Mouse (Mus musculus) layer of hippocampus, adult 2 months (tissue): ENCODE measurements around the gene Memo1. TPM values are rescaled to one million over a fixed set of nuclear protein-coding genes. Genes with fewer than 3 reads are reported as not detected.
"Not testable (repeated sequence)": the region's sequence is repeated elsewhere in the genome, so short reads cannot be mapped to it uniquely, and the experiment has no call there.

Source experiments
- DNase-seq, 2 experiments: peaks; one replicate each; pipeline ENCODE4 v3.0.0; 2022; ENCODE audit warnings: low spot score in 2 of 2
- H3K27ac ChIP-seq: fragments of 200-600 bp; 2 replicates; pipeline ENCODE4 v1.8.1; 2022
- H3K4me3 ChIP-seq: fragments of 200-600 bp; 2 replicates; pipeline ENCODE4 v1.8.1; 2022; ENCODE audit warnings: mild to moderate bottlenecking
- CTCF ChIP-seq: fragments of 200-600 bp; conservative IDR thresholded peaks from 2 replicates; pipeline ENCODE4 v1.8.1; 2022; ENCODE audit warnings: antibody characterized with exemption, mild to moderate bottlenecking, moderate library complexity
- long read RNA-seq, 2 experiments: library from polyadenylated mRNA; stranded (forward); transcript quantifications; one replicate each; pipeline ENCODE4 v2.0.0; 2021; ENCODE audit warnings: borderline mapping rate in 2 of 2
- total RNA-seq, 2 experiments: library from RNA; stranded (reverse); gene quantifications; 2 replicates each; pipeline ENCODE4 v1.2.3; 2021

Memo1 gene
- total RNA-seq = 10 to 100 TPM; 50.5 to 52.3 TPM
- long read RNA-seq, experiment 1, partial matches to known transcripts = 0 of 9 reads
- long read RNA-seq, experiment 1, other reads (novel, unspliced or antisense) = 7 of 9 reads
- long read RNA-seq, experiment 2, partial matches to known transcripts = 0 of 5 reads
- long read RNA-seq, experiment 2, other reads (novel, unspliced or antisense) = 4 of 5 reads

DNA sequence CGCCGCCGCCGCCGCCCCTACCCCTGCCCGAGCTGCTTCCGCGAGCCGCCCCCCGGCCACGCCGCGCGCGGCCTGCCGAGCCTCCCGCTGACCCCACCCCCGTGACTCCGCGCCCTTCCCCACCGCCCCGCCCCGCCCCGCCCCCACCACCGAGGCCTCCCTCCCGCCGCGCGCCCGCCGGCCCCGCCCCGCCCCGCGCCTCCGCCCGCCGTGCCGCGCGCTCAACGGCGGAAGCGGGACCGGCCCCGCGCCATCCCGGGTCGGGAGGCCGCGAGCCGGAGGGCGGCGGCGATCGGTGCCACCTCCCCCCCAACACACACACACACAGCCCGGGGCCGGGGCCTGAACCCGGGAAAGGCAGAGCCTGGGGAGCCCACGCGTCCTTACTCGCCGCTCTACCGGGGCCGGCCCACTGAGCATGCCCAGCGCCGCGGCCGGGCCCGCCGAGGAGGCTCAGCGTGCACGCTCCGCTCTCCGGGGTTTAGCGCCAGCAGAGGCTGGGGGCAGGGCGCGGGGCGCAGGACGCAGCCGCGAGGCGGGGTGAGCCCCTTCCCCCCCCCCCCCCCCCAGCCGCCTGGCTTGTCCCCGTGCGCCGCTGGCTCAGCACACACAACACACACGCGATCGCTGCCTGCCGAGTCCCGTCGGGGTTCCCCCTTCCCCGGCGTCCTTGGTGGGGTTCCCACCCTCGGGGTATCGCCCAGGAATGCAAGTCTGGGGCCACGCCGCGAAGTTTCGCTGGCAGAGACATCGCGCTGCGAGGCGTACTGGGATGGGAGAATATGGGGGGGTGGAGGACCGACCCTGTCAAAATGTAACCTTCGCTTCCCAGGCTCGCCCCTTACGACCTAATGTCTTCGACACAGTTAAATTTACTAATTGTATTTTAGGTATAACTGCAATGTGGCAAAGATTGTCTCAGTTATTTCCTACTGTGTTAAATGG, at the start of gene Memo1:
TSS of gene Memo1 (minus strand) at position 496 of the 945 bp plus-strand sequence.
- Histone ChIP-seq H3K4me3 (peak within 1 kb of the TSS; percentile 89), H3K27ac (peak within 1 kb of the TSS; percentile 99)
- TF ChIP-seq CTCF = no peak
- DNase-seq = peak; percentile 79 to 85

DNA sequence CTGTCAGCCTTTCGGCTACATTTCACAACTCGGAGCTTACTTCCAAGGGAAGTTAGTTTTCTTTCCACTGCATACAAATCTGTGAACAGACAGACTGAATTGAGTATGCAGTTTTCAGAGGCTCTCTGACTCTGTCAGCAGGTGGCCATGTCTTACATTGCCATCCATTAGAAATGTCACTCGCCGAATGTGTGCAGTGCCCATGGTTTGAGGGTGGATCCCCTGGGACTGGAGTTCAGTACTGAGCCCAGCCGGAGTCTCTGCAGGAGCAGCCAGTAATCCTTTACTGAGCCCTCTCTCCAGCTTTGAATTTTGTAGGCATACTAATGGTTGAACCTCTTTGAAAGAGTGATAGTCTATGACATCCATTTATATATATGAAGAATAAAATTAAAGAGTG, 45.8 kb upstream of the Memo1 start:
- no peak for TF ChIP-seq CTCF
- H3K27ac ChIP-seq = no peak overlapping the region
- no peak for DNase-seq
- peak overlapping the region; percentile 85; the same call in 1 of the 2 replicates for H3K4me3 ChIP-seq

DNA sequence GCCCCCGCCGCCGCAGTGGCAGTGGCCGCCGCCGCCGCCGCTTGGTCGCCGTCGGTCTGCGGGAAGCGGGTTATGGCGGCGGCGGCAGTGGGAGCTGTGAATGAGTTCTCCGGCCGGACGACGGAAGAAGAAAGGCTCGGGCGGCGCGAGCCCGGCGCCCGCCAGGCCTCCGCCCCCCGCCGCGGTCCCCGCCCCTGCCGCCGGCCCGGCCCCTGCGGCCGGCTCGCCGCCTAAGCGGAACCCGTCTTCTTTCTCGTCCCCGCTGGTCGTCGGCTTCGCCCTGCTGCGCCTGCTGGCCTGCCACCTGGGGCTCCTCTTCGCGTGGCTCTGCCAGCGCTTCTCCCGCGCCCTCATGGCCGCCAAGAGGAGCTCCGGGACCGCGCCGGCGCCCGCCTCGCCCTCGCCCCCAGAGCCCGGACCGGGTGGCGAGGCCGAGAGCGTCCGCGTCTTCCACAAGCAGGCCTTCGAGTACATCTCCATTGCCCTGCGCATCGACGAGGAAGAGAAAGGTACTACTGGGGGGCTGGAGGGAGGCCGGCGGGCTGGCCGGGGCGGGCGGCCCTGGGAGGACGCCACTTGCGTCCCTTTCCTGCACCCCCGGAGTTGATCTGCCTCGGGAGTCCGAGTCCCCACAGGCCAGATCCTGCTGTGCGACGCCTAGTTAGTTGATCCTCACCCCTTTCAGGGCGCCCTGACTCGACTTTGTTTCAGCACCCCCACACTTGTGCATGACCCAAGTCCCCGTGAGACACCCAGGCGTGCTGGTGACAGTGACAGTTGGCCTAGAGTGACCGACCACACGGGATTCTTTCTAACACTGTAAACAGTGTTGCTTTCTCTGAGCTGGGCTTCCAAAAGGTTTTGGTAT, 43.9 kb upstream of the Memo1 start, which contains the start of gene Spast:
TSS of gene Spast (plus strand) at position 51 of the 868 bp plus-strand sequence.
- peak within 1 kb of the TSS; percentile 94 for H3K27ac ChIP-seq
- TF ChIP-seq CTCF = no peak

DNA sequence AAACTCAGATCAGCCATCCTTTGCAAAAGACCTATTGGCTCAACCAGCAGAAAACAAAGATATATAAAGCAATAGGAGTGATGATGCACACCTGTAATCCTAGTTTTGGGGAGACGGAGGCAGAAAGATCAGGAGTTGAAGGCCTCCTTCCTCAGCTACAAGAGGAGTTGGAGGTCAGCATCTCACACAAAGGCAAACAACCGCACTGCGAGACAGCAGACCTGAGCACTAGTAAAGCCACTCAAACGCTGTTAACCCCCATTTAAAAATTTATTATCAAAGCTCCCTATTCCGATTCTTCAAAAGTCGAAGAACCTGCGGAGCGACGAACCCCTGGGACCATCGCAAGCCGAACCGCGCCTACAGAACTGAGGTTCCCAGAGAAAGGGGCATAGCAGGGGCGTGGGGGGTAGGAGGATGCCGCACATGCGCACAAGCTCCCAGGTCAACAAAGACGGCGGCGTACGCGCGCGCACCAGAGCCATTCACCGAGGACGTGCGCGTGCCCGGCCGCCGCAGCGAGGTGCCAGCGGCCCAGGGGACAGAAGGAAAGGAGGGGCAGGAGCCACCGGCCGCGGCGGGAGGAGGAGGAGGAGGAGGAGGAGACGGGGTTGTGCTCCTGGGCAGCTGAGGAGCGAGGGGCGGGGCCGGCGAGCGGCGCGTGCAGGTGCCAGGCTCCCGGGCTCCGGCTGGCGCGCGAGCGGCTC, 43.1 kb upstream of the Memo1 start:
- peak; percentile 94 to 96 for DNase-seq
- TF ChIP-seq CTCF = no peak
- peak overlapping the region; percentile 85 for H3K4me3 ChIP-seq
- peak overlapping the region; percentile 94 for H3K27ac ChIP-seq

More for the DNA sequence above, 43.9 kb upstream of the Memo1 start, which contains the start of gene Spast:
- H3K4me3 ChIP-seq = peak within 1 kb of the TSS; percentile 85
- peak; percentile 50 to 63 for DNase-seq

DNA sequence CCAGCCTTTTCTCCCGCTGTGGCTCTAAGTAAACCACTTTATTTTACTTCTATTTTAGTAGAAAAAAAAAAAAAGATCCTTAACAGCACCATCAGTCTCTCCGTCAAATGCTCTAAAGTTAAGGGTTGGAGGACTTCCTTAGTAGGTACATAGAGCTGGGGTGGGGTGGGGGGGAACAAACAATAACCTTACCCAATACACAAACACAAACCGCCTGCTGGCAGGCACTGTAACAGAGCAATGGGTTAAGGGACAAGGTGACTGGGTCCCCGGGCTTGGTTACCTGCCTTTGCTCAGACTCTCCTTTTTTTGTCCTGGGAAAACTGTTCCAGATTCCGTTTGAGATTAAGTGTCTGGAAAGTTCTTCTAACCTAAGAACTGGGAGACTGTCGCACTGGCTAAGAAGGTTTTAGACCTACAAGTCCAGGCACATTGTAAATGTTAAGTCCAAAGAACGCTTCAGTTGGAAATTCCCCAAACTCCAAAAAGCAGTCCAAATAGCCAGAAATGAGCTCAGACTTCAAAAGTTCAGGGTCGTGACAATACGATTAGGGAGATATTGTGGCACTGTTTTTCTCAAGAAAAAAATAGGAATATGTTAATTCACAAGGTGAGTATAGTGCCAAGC, 35.8 kb upstream of the Memo1 start:
- Histone ChIP-seq H3K27ac (no peak overlapping the region), H3K4me3 (no peak overlapping the region)
- no peak for TF ChIP-seq CTCF
- no peak for DNase-seq

DNA sequence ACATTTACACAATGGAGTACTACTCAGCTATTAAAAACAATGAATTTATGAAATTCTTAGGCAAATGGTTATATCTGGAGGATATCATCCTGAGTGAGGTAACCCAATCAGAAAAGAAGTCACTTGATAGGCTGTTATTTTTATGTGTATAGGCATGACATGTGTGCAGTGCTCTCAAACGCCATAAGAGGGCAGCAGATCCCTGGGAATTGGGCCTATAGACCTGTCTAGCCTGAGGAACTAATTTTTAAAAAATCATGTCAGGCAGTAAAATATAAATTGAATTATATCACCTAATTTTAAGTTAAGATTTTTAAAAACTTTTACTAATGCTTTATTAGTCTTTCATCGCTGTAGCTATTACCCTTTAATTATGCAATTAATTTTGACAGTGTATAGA, 32.8 kb upstream of the Memo1 start:
- DNase-seq = peak; percentile 13 to 39
- peak; percentile 77 for TF ChIP-seq CTCF
- H3K4me3 ChIP-seq, H3K27ac ChIP-seq: not testable (repeated sequence)

DNA sequence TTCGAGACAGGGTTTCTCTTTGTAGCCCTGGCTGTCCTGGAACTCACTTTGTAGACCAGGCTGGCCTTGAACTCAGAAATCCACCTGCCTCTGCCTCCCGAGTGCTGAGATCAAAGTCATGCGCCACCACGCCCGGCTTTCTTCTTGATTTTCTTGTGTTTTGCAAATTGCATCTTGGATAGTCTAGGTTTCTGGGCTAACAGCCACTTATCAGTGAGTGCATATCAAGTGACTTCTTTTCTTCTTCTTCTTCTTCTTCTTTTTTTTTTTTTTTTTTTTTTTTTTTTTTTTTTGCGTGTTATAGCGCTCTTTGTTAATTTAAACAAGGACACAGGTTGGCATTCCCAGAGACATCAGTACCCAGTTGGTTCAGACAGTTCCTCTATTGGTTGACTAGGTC, 31.9 kb upstream of the Memo1 start:
- H3K4me3 ChIP-seq = not testable (repeated sequence)

DNA sequence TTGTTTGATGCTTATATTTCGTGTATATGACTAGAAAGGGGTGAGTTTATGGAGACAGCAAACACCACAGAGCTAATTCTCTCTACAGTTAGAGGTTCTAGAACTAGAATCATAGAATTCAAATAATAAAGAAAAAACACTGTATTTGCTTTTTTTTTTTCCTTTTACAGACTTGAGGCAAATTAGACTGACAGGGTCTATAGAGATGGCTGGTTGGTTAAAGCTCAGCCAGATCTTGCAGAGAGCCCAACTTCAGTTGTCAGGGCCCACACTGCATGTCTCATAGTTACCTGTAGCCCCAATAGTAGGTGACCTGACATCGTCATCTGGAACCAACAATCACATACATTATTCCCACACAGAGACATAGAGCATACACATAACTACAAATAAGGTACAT, 28.5 kb upstream of the Memo1 start, which contains the start of gene Dpy30:
TSS of gene Dpy30 (minus strand) at position 101 of the 400 bp plus-strand sequence.
- TF ChIP-seq CTCF = no peak
- Histone ChIP-seq H3K27ac (no peak within 1 kb of the TSS), H3K4me3 (no peak within 1 kb of the TSS)
- no peak for DNase-seq

More for the DNA sequence above, 31.9 kb upstream of the Memo1 start:
- DNase-seq, H3K27ac ChIP-seq: not testable (repeated sequence)

DNA sequence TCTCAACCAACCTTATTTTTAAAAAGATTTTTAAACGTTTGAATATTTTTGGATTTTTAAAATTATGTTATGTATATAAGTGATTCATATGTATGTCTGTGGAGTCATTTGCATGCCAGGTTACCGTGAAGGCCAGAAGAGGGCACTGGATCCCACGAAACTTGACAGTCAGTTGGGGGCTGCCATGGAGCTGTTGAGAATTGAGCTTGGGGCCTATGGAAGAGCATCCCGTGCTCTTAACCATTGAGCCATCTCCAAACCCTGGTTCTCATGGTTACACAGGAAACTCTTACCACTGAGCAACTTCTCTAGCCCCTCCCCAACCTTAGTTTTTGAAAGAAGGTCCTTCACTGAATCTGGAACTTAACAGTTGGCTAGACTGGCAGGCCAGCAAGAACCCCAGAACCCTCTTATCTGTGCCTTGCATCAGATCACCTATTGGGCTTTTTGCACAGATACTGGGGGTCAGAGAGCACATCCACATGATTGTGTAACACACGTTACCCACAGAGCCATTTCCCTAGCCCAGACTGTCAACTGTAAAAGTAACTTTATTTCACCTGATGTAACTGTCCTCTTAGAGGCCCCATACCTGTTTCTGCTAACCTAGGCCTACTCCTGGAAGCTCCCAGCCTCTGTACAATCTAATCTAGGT, 27.2 kb upstream of the Memo1 start:
- H3K4me3 ChIP-seq = no peak overlapping the region
- peak; percentile 49 for TF ChIP-seq CTCF
- no peak for DNase-seq

DNA sequence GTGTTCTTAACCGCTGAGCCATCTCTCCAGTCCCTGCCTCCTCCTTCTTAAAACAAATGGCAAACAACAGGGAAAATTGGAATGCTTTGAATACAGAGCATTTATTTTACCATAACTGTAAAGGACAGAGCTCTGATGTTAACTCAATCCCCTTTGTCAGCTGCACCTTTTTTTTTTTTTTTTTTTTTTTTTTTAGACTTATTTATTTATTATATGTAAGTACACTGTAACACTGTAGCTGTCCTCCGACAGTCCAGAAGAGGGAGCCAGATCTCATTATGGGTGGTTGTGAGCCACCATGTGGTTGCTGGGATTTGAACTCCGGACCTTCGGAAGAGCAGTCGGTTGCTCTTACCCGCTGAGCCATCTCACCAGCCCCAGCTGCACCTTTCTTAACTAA, 23.4 kb upstream of the Memo1 start:
- peak; percentile 40 for TF ChIP-seq CTCF
- no peak for DNase-seq
- Histone ChIP-seq H3K4me3 (no peak overlapping the region), H3K27ac (no peak overlapping the region)

More for the DNA sequence above, 27.2 kb upstream of the Memo1 start:
- no peak overlapping the region for H3K27ac ChIP-seq

DNA sequence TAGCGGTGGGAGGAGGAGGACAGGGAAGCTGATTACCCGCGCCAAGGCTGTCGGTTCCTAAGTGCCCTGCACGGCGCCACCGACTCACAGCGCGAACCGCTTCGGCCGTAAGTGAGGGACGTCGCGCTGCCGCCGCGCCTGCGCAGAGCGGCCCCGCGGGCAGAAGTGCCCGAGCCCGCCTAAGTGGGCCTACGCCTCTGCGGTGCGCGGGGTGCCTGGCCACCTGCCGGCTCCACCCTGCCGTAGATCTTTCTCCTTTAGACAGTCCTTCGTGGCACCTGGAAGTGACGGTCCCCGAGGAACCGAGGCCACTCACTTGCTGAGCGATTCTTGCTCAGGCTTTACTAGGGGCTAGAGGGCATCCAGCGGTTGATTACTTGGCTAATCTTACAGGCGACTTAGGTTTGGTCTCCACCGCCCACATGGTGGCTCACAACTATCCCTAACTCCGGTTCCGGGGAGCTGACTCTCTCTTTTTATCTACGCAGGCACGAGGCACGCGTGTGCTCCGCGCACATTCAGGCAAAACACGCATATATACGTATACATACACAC, 21.1 kb upstream of the Memo1 start:
- peak; percentile 80 to 83 for DNase-seq
- H3K4me3 ChIP-seq = peak overlapping the region; percentile 63
- H3K27ac ChIP-seq = peak overlapping the region; percentile 92
- peak; percentile 34; the same call in 1 of the 2 replicates for TF ChIP-seq CTCF
